Mouse (Mus musculus) heart, embryonic 14.5 days (tissue): ENCODE measurements around the gene Spaca7. TPM values are rescaled to one million over a fixed set of nuclear protein-coding genes. Genes with fewer than 3 reads are reported as not detected.
"Not testable (repeated sequence)": the region's sequence is repeated elsewhere in the genome, so short reads cannot be mapped to it uniquely, and the experiment has no call there.

ENCODE experiments used
- ATAC-seq: fragments of 200-750 bp; cut with Nextera tagmentation; 2 replicates; pipeline ENCODE4 v1.8.0; 2017; ENCODE audit warnings: low read depth, moderate TSS enrichment; ENCODE audit not compliant: insufficient number of reproducible peaks, insufficient read depth, low FRiP score
- H3K27ac ChIP-seq, 2 experiments: fragments of 200-500 bp in 1 of 2; fragments of 300-500 bp in 1 of 2; sonication (generic) in 1 of 2; replicated peaks in 1 of 2; 2 replicates each; pipeline ENCODE4 v1.5.1; 2012 to 2014; ENCODE audit warnings: low read depth in 2 of 2, low read length in 2 of 2, control low read depth in 1 of 2, mild to moderate bottlenecking in 1 of 2, mixed read lengths in 1 of 2; ENCODE audit not compliant: control insufficient read depth in 1 of 2, insufficient read depth in 1 of 2
- H3K27me3 ChIP-seq: fragments of 300-500 bp; sonication (generic); 2 replicates; pipeline ENCODE4 v1.6.1; 2014; ENCODE audit warnings: mild to moderate bottlenecking, low read length, control low read depth; ENCODE audit not compliant: control insufficient read depth, insufficient read depth
- H3K36me3 ChIP-seq: fragments of 300-500 bp; sonication (generic); 2 replicates; pipeline ENCODE4 v1.6.1; 2014; ENCODE audit warnings: mild to moderate bottlenecking, control low read depth, low read length, mixed read lengths; ENCODE audit not compliant: control insufficient read depth, insufficient read depth
- H3K4me1 ChIP-seq, 2 experiments: fragments of 200-500 bp in 1 of 2; fragments of 300-500 bp in 1 of 2; sonication (generic) in 1 of 2; 2 replicates each; pipeline ENCODE4 v1.6.1; 2012 to 2014; ENCODE audit warnings: low read length in 2 of 2, control low read depth in 1 of 2, mixed read lengths in 1 of 2; ENCODE audit not compliant: control insufficient read depth in 2 of 2, insufficient read depth in 2 of 2
- H3K4me2 ChIP-seq: fragments of 300-500 bp; sonication (generic); 2 replicates; pipeline ENCODE4 v1.6.1; 2014; ENCODE audit warnings: mild to moderate bottlenecking, low read length
- H3K4me3 ChIP-seq, 2 experiments: fragments of 200-500 bp in 1 of 2; fragments of 300-500 bp in 1 of 2; sonication (generic) in 1 of 2; 2 replicates each; pipeline ENCODE4 v1.5.1; 2012 to 2014; ENCODE audit warnings: low read length in 2 of 2, mild to moderate bottlenecking in 2 of 2, control low read depth in 1 of 2, low read depth in 1 of 2, moderate library complexity in 1 of 2; ENCODE audit not compliant: control insufficient read depth in 1 of 2, insufficient read depth in 1 of 2
- H3K9ac ChIP-seq: fragments of 300-500 bp; sonication (generic); 2 replicates; pipeline ENCODE4 v1.6.1; 2014; ENCODE audit warnings: mild to moderate bottlenecking, low read length
- H3K9me3 ChIP-seq: fragments of 300-500 bp; sonication (generic); 2 replicates; pipeline ENCODE4 v1.6.1; 2016; ENCODE audit warnings: low read length, control low read depth; ENCODE audit not compliant: control insufficient read depth
- WGBS: fragments of 180-500 bp; shearing (Covaris S2); extraction: QIAGEN DNeasy Blood & Tissue Kit; methylation state at CpG from one replicate; pipeline ENCODE4 v1.1.7; 2014; 5-methylcytosine and 5-hydroxymethylcytosine counted together
- polyA plus RNA-seq: library from polyadenylated mRNA; unstranded; fragments of >200 nt; fragmentation: Nextera tagmentation; extraction: Ambion mirVana; gene quantifications from 2 replicates; pipeline ENCODE4 v1.2.1, GENCODE M21; 2014

The Spaca7 gene
- polyA plus RNA-seq, 1 experiment from 2014 or later, result not detected

- Histone ChIP-seq H3K27me3 (peaks cover 42% of the 10 kb centered on the region), H3K36me3 (no peaks in the 10 kb centered on the region), H3K9me3 (no peaks in the 10 kb centered on the region), H3K4me1 (no peaks in the 10 kb centered on the region), H3K27ac (no peak overlapping the region), H3K4me2 (no peak overlapping the region), H3K9ac (no peak overlapping the region), H3K4me3 (no peak overlapping the region)
- no peak for ATAC-seq
- WGBS, result 65% methylated on average over 10 of the region's 10 CpGs
Observed at GRCm38 (mm10) chr8:12565488-12565887, 7.3 kb upstream of the Spaca7 start.

- Histone ChIP-seq H3K9ac (no peak overlapping the region), H3K36me3 (no peaks in the 10 kb centered on the region), H3K4me2 (no peak overlapping the region), H3K4me3 (no peak overlapping the region), H3K27me3 (peaks cover 40% of the 10 kb centered on the region), H3K9me3 (no peaks in the 10 kb centered on the region), H3K27ac (no peak overlapping the region), H3K4me1 (no peaks in the 10 kb centered on the region)
- ATAC-seq, result no peak
- WGBS, result 54% methylated on average over 7 of the region's 7 CpGs
Observed at GRCm38 (mm10) chr8:12566509-12566908, 6.3 kb upstream of the Spaca7 start.

GRCm38 (mm10) chr8:12576003-12576402 is 3.2 kb downstream of the Spaca7 start:
- ATAC-seq, result no peak
- Histone ChIP-seq H3K36me3 (no peaks in the 10 kb centered on the region), H3K4me1 (peaks cover 0 to 2% of the 10 kb centered on the region in 2 experiments; a peak in 1 of 4 replicates), H3K27ac (no peak overlapping the region), H3K27me3 (peaks cover 19% of the 10 kb centered on the region), H3K4me2 (no peak overlapping the region), H3K9me3 (no peaks in the 10 kb centered on the region), H3K4me3 (no peak overlapping the region), H3K9ac (no peak overlapping the region)
- 58% methylated on average over 5 of the region's 5 CpGs for WGBS

GRCm38 (mm10) chr8:12576739-12577138 is 3.9 kb downstream of the Spaca7 start:
- peaks cover 17% of the 10 kb centered on the region for H3K27me3 ChIP-seq
- no peak overlapping the region for H3K4me2 ChIP-seq
- WGBS, result 67% methylated on average over 6 of the region's 6 CpGs
- no peak overlapping the region for H3K4me3 ChIP-seq
- peaks cover 0 to 2% of the 10 kb centered on the region in 2 experiments; a peak in 1 of 4 replicates for H3K4me1 ChIP-seq
- no peaks in the 10 kb centered on the region for H3K9me3 ChIP-seq
- H3K9ac ChIP-seq, result no peak overlapping the region
- no peak for ATAC-seq
- H3K27ac ChIP-seq, result no peak overlapping the region
- H3K36me3 ChIP-seq, result no peaks in the 10 kb centered on the region

GRCm38 (mm10) chr8:12579339-12579999 is 6.6 kb downstream of the Spaca7 start:
- not testable (repeated sequence) for H3K36me3 ChIP-seq, ATAC-seq, H3K4me2 ChIP-seq, H3K4me3 ChIP-seq, H3K9me3 ChIP-seq, H3K27ac ChIP-seq, H3K4me1 ChIP-seq, H3K27me3 ChIP-seq, H3K9ac ChIP-seq
- WGBS, result 72% methylated on average over 19 of the region's 19 CpGs

- H3K4me3 ChIP-seq, result no peak overlapping the region
- H3K4me2 ChIP-seq, result no peak overlapping the region
- H3K27ac ChIP-seq, result no peak overlapping the region
- H3K36me3 ChIP-seq, result no peaks in the 10 kb centered on the region
- no peaks in the 10 kb centered on the region for H3K9me3 ChIP-seq
- ATAC-seq, result no peak
- no peaks in the 10 kb centered on the region for H3K27me3 ChIP-seq
- H3K9ac ChIP-seq, result no peak overlapping the region
- WGBS, result 81% methylated on average over 5 of the region's 5 CpGs
- H3K4me1 ChIP-seq, result peaks cover 0 to 2% of the 10 kb centered on the region in 2 experiments; a peak in 1 of 4 replicates
Observed at GRCm38 (mm10) chr8:12583785-12584184, 11.0 kb downstream of the Spaca7 start.

- H3K27ac ChIP-seq, result no peak overlapping the region
- no peak overlapping the region for H3K4me2 ChIP-seq
- no peak for ATAC-seq
- H3K4me3 ChIP-seq, result no peak overlapping the region
- H3K36me3 ChIP-seq, result no peaks in the 10 kb centered on the region
- H3K9me3 ChIP-seq, result no peaks in the 10 kb centered on the region
- H3K9ac ChIP-seq, result no peak overlapping the region
- 23% methylated on average over 6 of the region's 6 CpGs for WGBS
- no peaks in the 10 kb centered on the region for H3K27me3 ChIP-seq
- H3K4me1 ChIP-seq, result no peaks in the 10 kb centered on the region
Observed at GRCm38 (mm10) chr8:12607223-12607622, 34.4 kb downstream of the Spaca7 start.

- Histone ChIP-seq H3K4me1 (no peaks in the 10 kb centered on the region), H3K4me3 (no peak overlapping the region), H3K27me3 (no peaks in the 10 kb centered on the region), H3K36me3 (peaks cover under 1% of the 10 kb centered on the region; the same call in 1 of the 2 replicates), H3K27ac (no peak overlapping the region), H3K9ac (no peak overlapping the region), H3K9me3 (no peaks in the 10 kb centered on the region), H3K4me2 (no peak overlapping the region)
- WGBS, result 72% methylated on average over 10 of the region's 10 CpGs
- ATAC-seq, result no peak
Observed at GRCm38 (mm10) chr8:12608810-12609209, 36.0 kb downstream of the Spaca7 start.
